Mouse (Mus musculus) C2C12 (cell line): ENCODE results near the gene Orm1. TPM values are rescaled to one million over a fixed set of nuclear protein-coding genes. Genes with fewer than 3 reads are reported as not detected.
A peak's percentile ranks its signal among the peaks of the same experiment; 100 is the strongest.

ENCODE experiments used
- H3K27me3 ChIP-seq: one replicate; pipeline ENCODE4 v1.6.1; 2011; ENCODE audit not compliant: control insufficient read depth, insufficient read depth, insufficient read length
- H3K36me3 ChIP-seq: one replicate; pipeline ENCODE4 v1.6.1; 2011; ENCODE audit not compliant: control insufficient read depth, insufficient read depth
- H3K4me3 ChIP-seq: one replicate; pipeline ENCODE4 v1.5.1; 2011; ENCODE audit warnings: mild to moderate bottlenecking, control low read depth; ENCODE audit not compliant: poor library complexity, insufficient read depth, severe bottlenecking
- H3K79me2 ChIP-seq: one replicate; pipeline ENCODE4 v1.6.1; 2011; ENCODE audit not compliant: control insufficient read depth, insufficient read depth
- H3K79me3 ChIP-seq: one replicate; pipeline ENCODE4 v1.6.1; 2011; ENCODE audit warnings: low read depth, control low read depth
- H3ac ChIP-seq: one replicate; pipeline ENCODE3; 2011; ENCODE audit warnings: low read depth; ENCODE audit not compliant: control insufficient read depth, insufficient read length
- CEBPB ChIP-seq: IDR thresholded peaks from one replicate; pipeline ENCODE4 v1.6.1; 2011; ENCODE audit warnings: low read depth, mild to moderate bottlenecking, control low read depth, moderate library complexity
- CTCF ChIP-seq: IDR thresholded peaks from one replicate; pipeline ENCODE4 v1.5.1; 2011; ENCODE audit not compliant: control insufficient read depth, insufficient read depth, insufficient read length
- FOSL1 ChIP-seq: IDR thresholded peaks from one replicate; pipeline ENCODE4 v1.8.0; 2011; ENCODE audit warnings: mild to moderate bottlenecking, low read length; ENCODE audit not compliant: poor library complexity, insufficient read depth, severe bottlenecking
- MAX ChIP-seq: IDR thresholded peaks from one replicate; pipeline ENCODE4 v1.6.1; 2011; ENCODE audit warnings: mild to moderate bottlenecking, control low read depth
- MYOD1 ChIP-seq: IDR thresholded peaks from one replicate; pipeline ENCODE4 v1.6.1; 2011; ENCODE audit warnings: low read depth; ENCODE audit not compliant: control insufficient read depth, insufficient read length
- MYOG ChIP-seq: IDR thresholded peaks from one replicate; pipeline ENCODE4 v1.6.1; 2011; ENCODE audit not compliant: control insufficient read depth, insufficient read length; ENCODE audit errors: extremely low read depth
- USF1 ChIP-seq: IDR thresholded peaks from one replicate; pipeline ENCODE4 v1.6.1; 2011; ENCODE audit warnings: low read depth, mild to moderate bottlenecking, control low read depth, moderate library complexity
- polyA plus RNA-seq: library from polyadenylated mRNA; unstranded; fragments of >200 nt; fragmentation: generic; extraction: Trizol; gene quantifications from one replicate; pipeline ENCODE4 v1.2.1, GENCODE M21; 2012; ENCODE audit warnings: missing spikeins

Orm1 gene
- polyA plus RNA-seq, 1 experiment, result 0.05 TPM

DNA sequence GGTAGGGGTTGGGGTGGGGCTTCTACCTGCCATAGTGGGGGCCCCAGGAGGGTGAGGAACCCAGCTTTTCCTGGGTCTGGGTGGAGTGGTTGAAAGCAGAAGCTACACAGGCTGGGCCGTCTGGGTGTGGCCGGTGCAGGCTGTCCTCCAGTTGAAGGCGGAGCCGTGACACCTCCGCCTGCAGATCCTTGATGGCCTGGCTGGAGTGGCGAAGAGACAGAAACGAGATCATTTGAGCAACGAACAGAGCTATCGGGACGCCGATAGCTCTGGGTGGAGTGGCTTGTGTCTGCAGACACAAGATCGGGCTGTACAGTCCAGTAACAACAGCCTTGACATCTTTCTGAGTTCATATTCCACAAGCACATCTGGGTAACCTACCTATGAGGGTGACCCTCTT lies 30.0 kb downstream of the Orm1 start:
- no peak overlapping the region for H3ac ChIP-seq
- no peaks in the 10 kb centered on the region for H3K27me3 ChIP-seq
- H3K36me3 ChIP-seq, result peaks cover 9% of the 10 kb centered on the region
- no peak for TF ChIP-seq CEBPB
- no peak for TF ChIP-seq MYOD1
- no peak for TF ChIP-seq CTCF
- no peak for TF ChIP-seq FOSL1
- TF ChIP-seq MYOG, result no peak
- TF ChIP-seq USF1, result no peak
- TF ChIP-seq MAX, result no peak
- no peaks in the 10 kb centered on the region for H3K79me3 ChIP-seq
- no peak overlapping the region for H3K4me3 ChIP-seq
- H3K79me2 ChIP-seq, result no peaks in the 10 kb centered on the region

DNA sequence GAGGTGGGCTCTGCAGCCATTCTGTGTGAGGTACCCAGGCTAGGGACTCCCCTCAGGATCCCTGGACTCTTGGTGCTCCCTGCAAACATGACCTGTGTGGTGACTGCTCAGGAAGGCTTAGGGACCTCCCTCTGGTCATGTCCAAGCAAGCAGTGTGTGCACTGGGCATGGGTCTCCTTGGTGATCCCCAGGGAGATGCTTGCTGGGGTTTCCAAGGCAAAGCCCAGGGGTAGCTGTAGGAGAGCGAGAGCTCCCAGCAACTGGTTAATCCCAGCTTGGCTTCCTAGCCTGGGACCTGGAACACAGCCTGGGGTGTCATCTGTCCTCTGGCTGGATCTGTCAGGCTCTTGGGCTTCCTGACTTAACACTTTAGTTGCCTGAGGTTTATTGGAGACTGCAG lies 31.0 kb downstream of the Orm1 start:
- Histone ChIP-seq H3K36me3 (peaks cover 9% of the 10 kb centered on the region), H3K79me3 (no peaks in the 10 kb centered on the region), H3ac (no peak overlapping the region), H3K27me3 (no peaks in the 10 kb centered on the region), H3K4me3 (no peak overlapping the region), H3K79me2 (no peaks in the 10 kb centered on the region)
- TF ChIP-seq CTCF, result no peak
- no peak for TF ChIP-seq CEBPB
- no peak for TF ChIP-seq MYOG
- no peak for TF ChIP-seq FOSL1
- TF ChIP-seq MAX, result no peak
- no peak for TF ChIP-seq USF1
- TF ChIP-seq MYOD1, result no peak

DNA sequence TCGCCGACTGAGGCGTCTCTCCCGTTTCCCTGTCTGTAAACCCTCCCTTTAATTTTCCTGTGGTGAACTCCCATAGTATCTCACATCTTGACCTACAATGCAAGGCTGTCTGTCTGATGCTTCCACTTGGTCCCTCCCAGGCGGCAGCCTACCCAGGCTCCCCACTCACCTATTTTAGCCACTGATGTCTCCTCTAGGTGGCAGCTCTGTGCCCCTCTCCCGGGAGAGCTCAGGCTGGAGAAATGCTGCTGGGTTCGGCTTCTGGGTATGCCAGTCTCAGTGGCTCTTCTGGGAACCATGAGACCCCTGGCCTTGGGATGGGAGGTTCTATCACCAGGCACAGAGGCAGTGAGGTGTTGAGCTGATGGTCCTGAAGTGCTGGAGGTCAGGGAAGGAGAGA lies 33.1 kb downstream of the Orm1 start:
- H3K27me3 ChIP-seq, result no peaks in the 10 kb centered on the region
- no peaks in the 10 kb centered on the region for H3K79me3 ChIP-seq
- no peak overlapping the region for H3ac ChIP-seq
- no peak overlapping the region for H3K4me3 ChIP-seq
- H3K36me3 ChIP-seq, result peaks cover 12% of the 10 kb centered on the region
- H3K79me2 ChIP-seq, result no peaks in the 10 kb centered on the region
- TF ChIP-seq CTCF (no peak), MYOG (no peak), USF1 (no peak), MAX (no peak), FOSL1 (no peak), CEBPB (no peak), MYOD1 (no peak)

DNA sequence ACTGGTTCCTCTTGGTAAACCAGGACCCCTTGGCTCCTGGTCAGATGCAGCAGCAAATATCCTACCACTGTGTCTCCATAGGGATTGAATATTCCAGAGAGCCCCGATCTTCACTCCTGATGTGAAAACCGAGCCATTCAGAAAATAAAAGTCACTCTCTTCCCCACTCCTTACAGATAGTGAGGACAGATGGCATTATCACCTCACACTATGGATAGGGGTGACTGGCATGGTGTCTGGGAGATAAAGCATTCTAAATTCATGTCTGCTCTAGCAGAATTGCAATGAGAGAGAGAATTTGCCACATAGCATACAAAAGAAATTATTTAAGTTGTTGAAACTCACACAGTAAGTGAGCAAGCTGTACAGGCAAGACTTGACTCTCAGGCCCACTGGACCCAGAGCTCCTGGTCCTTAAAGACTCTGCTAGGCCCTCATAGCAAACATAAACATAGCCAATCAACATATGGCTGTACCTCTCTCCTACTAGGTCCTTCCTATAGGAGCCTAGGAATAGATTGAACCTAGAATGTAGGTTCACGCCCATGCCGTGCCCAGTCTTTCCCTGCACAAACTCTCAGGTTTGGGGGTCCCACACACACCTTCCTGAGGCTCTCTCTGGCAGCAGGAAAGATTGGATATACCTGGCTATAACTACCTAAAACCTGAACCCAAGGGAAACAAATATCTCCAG lies 38.5 kb downstream of the Orm1 start:
- no peaks in the 10 kb centered on the region for H3K79me3 ChIP-seq
- H3K27me3 ChIP-seq, result no peaks in the 10 kb centered on the region
- H3K36me3 ChIP-seq, result peaks cover 5% of the 10 kb centered on the region
- H3ac ChIP-seq, result no peak overlapping the region
- no peak overlapping the region for H3K4me3 ChIP-seq
- no peak for TF ChIP-seq CTCF
- no peak for TF ChIP-seq USF1
- no peak for TF ChIP-seq MYOD1
- no peak for TF ChIP-seq FOSL1
- no peak for TF ChIP-seq MYOG
- TF ChIP-seq CEBPB, result no peak
- no peaks in the 10 kb centered on the region for H3K79me2 ChIP-seq

DNA sequence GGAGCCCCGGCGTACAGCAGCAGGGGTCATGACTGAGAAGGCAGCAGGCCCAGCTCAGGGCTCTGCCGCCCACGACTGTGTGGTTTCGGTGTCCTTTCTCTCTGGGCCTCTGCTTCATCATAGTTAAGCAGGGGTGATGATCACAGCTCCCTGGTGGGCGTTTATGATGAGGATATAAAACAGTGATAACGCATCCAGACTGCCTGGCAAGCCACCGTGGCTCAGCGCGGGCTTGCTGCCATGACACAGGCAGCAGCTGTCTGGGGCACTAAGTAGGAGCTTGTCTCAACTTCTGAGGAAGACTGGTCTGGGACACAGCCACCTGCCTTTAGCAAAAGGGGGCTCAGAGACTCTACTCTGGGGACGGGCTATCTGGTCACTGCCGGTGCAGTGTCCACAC lies 39.1 kb downstream of the Orm1 start:
- H3ac ChIP-seq, result no peak overlapping the region
- H3K79me2 ChIP-seq, result no peaks in the 10 kb centered on the region
- H3K79me3 ChIP-seq, result no peaks in the 10 kb centered on the region
- H3K27me3 ChIP-seq, result no peaks in the 10 kb centered on the region
- H3K4me3 ChIP-seq, result no peak overlapping the region
- H3K36me3 ChIP-seq, result peaks cover 4% of the 10 kb centered on the region
- TF ChIP-seq FOSL1 (no peak), MYOD1 (peak; percentile 58), MYOG (no peak), CEBPB (no peak)

DNA sequence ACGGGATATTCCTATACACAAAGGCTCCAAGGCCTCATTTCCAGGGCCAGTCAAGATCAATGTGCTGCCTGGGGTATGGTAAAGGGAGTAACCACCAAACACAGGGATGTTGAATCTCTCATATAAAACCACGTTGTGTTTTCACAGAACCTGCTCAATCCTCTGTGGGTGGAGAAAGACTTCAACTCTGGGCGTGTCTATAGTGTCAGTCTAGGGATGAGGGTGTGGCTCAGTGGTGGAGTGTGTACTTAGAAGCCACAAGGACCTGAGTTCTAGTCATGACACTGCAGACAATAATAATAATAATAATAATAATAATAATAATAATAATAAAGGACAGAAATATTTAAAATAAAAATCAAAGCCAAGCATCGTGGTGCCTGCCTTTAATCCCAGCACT lies 39.9 kb downstream of the Orm1 start:
- no peaks in the 10 kb centered on the region for H3K79me2 ChIP-seq
- no peaks in the 10 kb centered on the region for H3K79me3 ChIP-seq
- H3ac ChIP-seq, result no peak overlapping the region
- TF ChIP-seq CTCF, result no peak
- TF ChIP-seq USF1, result no peak
- TF ChIP-seq MAX, result no peak
- TF ChIP-seq MYOD1, result no peak
- no peak for TF ChIP-seq MYOG
- no peak for TF ChIP-seq CEBPB
- TF ChIP-seq FOSL1, result no peak
- no peak overlapping the region for H3K4me3 ChIP-seq
- H3K36me3 ChIP-seq, result peaks cover 4% of the 10 kb centered on the region
- H3K27me3 ChIP-seq, result no peaks in the 10 kb centered on the region
